Mouse (Mus musculus) urinary bladder, adult 2 months (tissue): ENCODE measurements at regions not wholly inside any gene's neighbourhood (a gene's known extent, or its start where the extent isn't known, plus 50 kb on each side); places are given as distances from the start of the nearest gene placed in this dataset.

Experiments used
- DNase-seq: peaks from one replicate; pipeline ENCODE4 v3.0.0; 2022; ENCODE audit warnings: low spot score

GRCm38 (mm10) chr11:18031049-18031448 is 77.4 kb upstream of the Etaa1 start:
- DNase-seq = no peak

DNA sequence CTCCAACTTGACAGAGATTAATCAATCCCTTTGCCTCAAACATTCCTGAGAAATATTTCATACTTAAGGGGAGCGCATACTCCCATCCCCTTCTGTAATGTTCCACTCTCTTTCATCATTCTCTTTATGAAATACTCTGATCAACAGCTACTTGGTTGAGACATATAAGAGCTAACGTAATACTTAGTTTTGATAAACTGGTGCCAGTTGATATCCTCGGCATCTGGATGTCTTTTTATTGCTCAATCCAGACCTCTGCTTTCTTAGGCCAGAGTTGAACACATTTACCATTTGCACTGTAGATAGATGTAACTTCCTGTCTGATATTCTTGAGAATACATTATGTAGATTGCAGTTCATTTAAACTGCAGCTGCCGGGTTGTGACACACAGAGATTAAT is 68.4 kb upstream of the Etaa1 start:
- no peak for DNase-seq

- no peak for DNase-seq
Observed at GRCm38 (mm10) chr11:18015239-18015638, 61.6 kb upstream of the Etaa1 start.

GRCm38 (mm10) chr11:18014610-18015009 is 60.9 kb upstream of the Etaa1 start:
- no peak for DNase-seq

DNA sequence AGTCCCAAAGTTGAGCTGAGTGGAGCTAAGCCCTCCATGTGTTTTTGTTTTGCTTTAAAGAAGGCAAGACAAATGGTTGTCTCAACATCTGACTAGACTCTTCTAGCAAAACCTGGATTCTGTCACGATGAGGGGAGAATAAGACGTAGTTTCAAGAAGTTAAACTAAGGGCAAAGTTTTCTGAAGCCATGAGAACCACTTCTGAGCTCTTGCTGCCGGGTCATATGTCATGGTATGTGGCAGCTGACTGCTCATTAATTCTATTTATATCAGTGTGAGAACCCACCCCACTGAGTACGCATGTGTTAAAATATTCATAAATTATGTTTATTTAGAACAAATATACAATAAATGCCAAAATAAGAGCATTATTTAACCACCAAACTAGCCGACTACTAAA is 58.4 kb upstream of the Etaa1 start:
- no peak for DNase-seq

GRCm38 (mm10) chr11:18011101-18011733 is 57.5 kb upstream of the Etaa1 start:
- peak; percentile 19 for DNase-seq

GRCm38 (mm10) chr11:18008140-18008539 is 54.5 kb upstream of the Etaa1 start:
- no peak for DNase-seq
